In the genomic region with DNA sequence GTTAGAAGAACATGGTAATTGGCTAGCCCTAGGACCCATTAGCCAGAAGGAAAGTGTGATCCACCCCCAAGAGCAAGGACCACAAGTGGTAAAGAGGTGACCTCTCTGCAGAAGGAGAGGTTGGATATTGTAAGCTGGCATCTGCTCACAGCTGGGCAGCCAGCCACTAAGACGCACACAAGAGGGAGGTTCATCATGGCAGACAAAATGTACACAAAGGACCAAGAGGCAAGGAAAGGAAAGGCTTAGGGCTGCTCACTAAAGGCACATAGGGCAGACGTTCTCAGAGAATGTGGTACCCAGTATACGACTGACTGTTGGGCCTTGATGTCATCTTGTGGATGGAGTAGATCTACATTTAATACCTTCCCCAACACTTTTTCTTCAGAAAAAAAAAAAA, we compare ENCODE assay signal across 27 mouse cellular contexts.
"Had no signal": no experiment of that assay in that cellular context is flagged by ENCODE, and none has a peak within 500 bp of the region (broad histone marks: within the 10 kb centered on the region; RNA-seq: fewer than 3 reads in every experiment).

No protein-coding gene starts in this region.

- H3K27ac ChIP-seq: gastrocnemius, adult 2 months; heart, embryonic 10.5 days; hindbrain, embryonic 10.5 days; hindbrain, embryonic 13.5 days; hindbrain, embryonic 15.5 days; hindbrain, postnatal 0 days; kidney, embryonic 15.5 days; kidney, postnatal 0 days; layer of hippocampus, adult 2 months; left cerebral cortex, adult 2 months; limb, embryonic 10.5 days; limb, embryonic 12.5 days; liver, embryonic 13.5 days; liver, embryonic 15.5 days had no signal

- H3K9ac ChIP-seq: heart, embryonic 12.5 days; hindbrain, embryonic 13.5 days; hindbrain, embryonic 15.5 days; kidney, embryonic 15.5 days; limb, embryonic 12.5 days; liver, embryonic 13.5 days; liver, embryonic 15.5 days; liver, postnatal 0 days had no signal

- H3K4me3 ChIP-seq: gastrocnemius, adult 2 months; heart, embryonic 10.5 days; heart, embryonic 12.5 days; hindbrain, embryonic 10.5 days; hindbrain, embryonic 13.5 days; hindbrain, embryonic 15.5 days; kidney, embryonic 15.5 days; layer of hippocampus, adult 2 months; left cerebral cortex, adult 2 months; limb, embryonic 10.5 days; limb, embryonic 12.5 days; liver, embryonic 13.5 days; liver, embryonic 15.5 days had no signal

- H3K27me3 ChIP-seq: heart, embryonic 12.5 days; hindbrain, embryonic 13.5 days; hindbrain, embryonic 15.5 days; kidney, embryonic 15.5 days; limb, embryonic 12.5 days; liver, embryonic 13.5 days; liver, embryonic 15.5 days had no signal

- H3K9me3 ChIP-seq: heart, embryonic 10.5 days; heart, embryonic 12.5 days; hindbrain, embryonic 10.5 days; hindbrain, embryonic 13.5 days; hindbrain, embryonic 15.5 days; kidney, embryonic 15.5 days; limb, embryonic 10.5 days; limb, embryonic 12.5 days; liver, embryonic 13.5 days; liver, embryonic 15.5 days had no signal

- DNase-seq: gastrocnemius, adult 2 months; gastrocnemius, postnatal 10 days; gastrocnemius, postnatal 25 days; heart, postnatal 10 days; heart, postnatal 4 days; kidney, adult 11 months; kidney, adult 2 months; kidney, adult 9 months; kidney, postnatal 25 days; kidney, postnatal 4 days; liver; liver, embryonic 13.5 days; liver, postnatal 0 days had no signal

- H3K4me2 ChIP-seq: heart, embryonic 12.5 days; hindbrain, embryonic 13.5 days; hindbrain, embryonic 15.5 days; kidney, embryonic 15.5 days; limb, embryonic 12.5 days; liver, embryonic 11.5 days; liver, embryonic 13.5 days; liver, embryonic 15.5 days had no signal
